ENCODE assay signal across 25 mouse cellular contexts in the genomic region with DNA sequence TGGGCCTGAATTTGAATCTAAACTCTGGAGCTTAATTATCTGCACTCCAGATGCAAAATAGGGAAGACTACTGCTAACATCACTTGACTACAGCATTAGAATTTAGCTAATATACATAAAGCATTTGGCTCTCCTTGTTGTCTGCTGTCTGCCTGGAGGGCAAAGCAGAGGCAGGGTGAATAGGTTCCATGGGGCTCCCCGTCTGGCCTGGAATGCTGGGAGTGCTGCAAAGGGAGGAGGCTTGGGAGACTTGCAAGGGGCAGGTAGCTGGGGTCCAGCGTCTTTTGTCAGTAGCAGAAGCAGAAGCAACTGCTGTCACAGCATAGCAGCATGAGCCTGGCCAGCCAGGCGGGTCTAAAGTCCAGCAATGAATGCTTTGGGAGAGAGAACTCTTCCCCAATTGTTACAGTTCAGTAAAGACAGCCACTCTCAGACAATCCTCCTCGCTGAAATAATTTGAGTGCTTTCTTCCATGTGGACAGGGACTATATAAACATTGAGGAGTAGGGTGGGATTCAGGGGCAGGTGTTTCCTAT. TPM values are rescaled to one million over a fixed set of nuclear protein-coding genes. Genes with fewer than 3 reads are reported as not detected.
DNase-seq lines count a peak whose midpoint lies in the region; ATAC-seq lines count a peak whose summit lies in the region.
"Had no signal": no experiment of that assay in that cellular context is flagged by ENCODE, and none has a peak within 500 bp of the region (broad histone marks: within the 10 kb centered on the region; RNA-seq: fewer than 3 reads in every experiment).

No protein-coding gene starts in this region.

- no peaks in the 10 kb centered on the region for H3K9me3 ChIP-seq in midbrain, embryonic 14.5 days (ENCODE audit: control insufficient read depth, low read length)
- H3K9me3 ChIP-seq in midbrain, embryonic 15.5 days: no peaks in the 10 kb centered on the region
- H3K9me3 ChIP-seq: forebrain, embryonic 13.5 days; hindbrain, embryonic 10.5 days; lung, embryonic 15.5 days; midbrain, embryonic 12.5 days; stomach, embryonic 15.5 days had no signal

- WGBS in midbrain, embryonic 14.5 days: 23% methylated on average over 4 of the region's 4 CpGs
- 23% methylated on average over 4 of the region's 4 CpGs for WGBS in midbrain, embryonic 15.5 days

- H3K27ac ChIP-seq in midbrain, embryonic 14.5 days (replicated peaks; ENCODE audit: low read depth, low read length): no peak overlapping the region
- no peak overlapping the region for H3K27ac ChIP-seq in midbrain, embryonic 15.5 days
- H3K27ac ChIP-seq: forebrain, embryonic 13.5 days; hindbrain, embryonic 10.5 days; kidney, postnatal 0 days; limb, embryonic 13.5 days; lung, embryonic 15.5 days; midbrain, embryonic 12.5 days; stomach, embryonic 15.5 days had no signal

- peak; percentile 22 for DNase-seq in heart, adult 11 months
- DNase-seq in heart, postnatal 25 days (ENCODE audit: low spot score): no peak
- peak; percentile 4 for DNase-seq in midbrain, embryonic 14.5 days
- DNase-seq in kidney, adult 9 months: peak; percentile 39
- DNase-seq in kidney, postnatal 36 days: peak; percentile 35 to 61
- no peak for DNase-seq in testis, postnatal 14 days (ENCODE audit: low spot score)
- DNase-seq: adrenal gland, adult 8-10 months; cerebellum, adult 2 months; cerebellum, postnatal 25 days; gastrocnemius, postnatal 25 days; heart, adult 18-20 months; right cerebral cortex, postnatal 25 days; thymus, postnatal 14 days had no signal

- H3K4me1 ChIP-seq in midbrain, embryonic 14.5 days (ENCODE audit: control insufficient read depth, insufficient read depth, low read length): 0 out of 2 replicates have a peak, but pooled peaks cover 2% of the 10 kb centered on the region
- no peaks in the 10 kb centered on the region for H3K4me1 ChIP-seq in midbrain, embryonic 15.5 days
- H3K4me1 ChIP-seq: forebrain, embryonic 13.5 days; heart, embryonic 12.5 days; hindbrain, embryonic 10.5 days; limb, embryonic 13.5 days; lung, embryonic 15.5 days; stomach, embryonic 15.5 days had no signal

- ATAC-seq in midbrain, embryonic 14.5 days (ENCODE audit: low FRiP score, low TSS enrichment): no peak
- no peak for ATAC-seq in midbrain, embryonic 15.5 days (replicated peaks)
- ATAC-seq in activated CD4-positive, CD25-positive, alpha-beta regulatory T cell, adult 4 months: no peak
- ATAC-seq: forebrain, embryonic 13.5 days had no signal

- no peak overlapping the region for H3K4me2 ChIP-seq in midbrain, embryonic 14.5 days (ENCODE audit: low read length)
- no peak overlapping the region for H3K4me2 ChIP-seq in midbrain, embryonic 15.5 days
- H3K4me2 ChIP-seq: forebrain, embryonic 13.5 days; heart, embryonic 12.5 days; limb, embryonic 13.5 days; liver, embryonic 11.5 days; lung, embryonic 15.5 days; midbrain, embryonic 12.5 days; stomach, embryonic 15.5 days had no signal

- no peak overlapping the region for H3K9ac ChIP-seq in midbrain, embryonic 14.5 days (replicated peaks; ENCODE audit: low read length)
- no peak overlapping the region for H3K9ac ChIP-seq in midbrain, embryonic 15.5 days
- H3K9ac ChIP-seq: forebrain, embryonic 13.5 days; heart, embryonic 12.5 days; limb, embryonic 13.5 days; lung, embryonic 15.5 days; midbrain, embryonic 12.5 days; stomach, embryonic 15.5 days had no signal

- H3K36me3 ChIP-seq in midbrain, embryonic 14.5 days (ENCODE audit: control insufficient read depth, insufficient read depth, low read length): peaks cover 9% of the 10 kb centered on the region
- peaks cover 5% of the 10 kb centered on the region for H3K36me3 ChIP-seq in midbrain, embryonic 15.5 days (replicated peaks)

- no peaks in the 10 kb centered on the region for H3K27me3 ChIP-seq in midbrain, embryonic 14.5 days (ENCODE audit: control insufficient read depth, insufficient read depth, low read length)
- no peaks in the 10 kb centered on the region for H3K27me3 ChIP-seq in midbrain, embryonic 15.5 days (replicated peaks)
- H3K27me3 ChIP-seq: CH12.LX; forebrain, embryonic 13.5 days; heart, embryonic 12.5 days; limb, embryonic 13.5 days; lung, embryonic 15.5 days; midbrain, embryonic 12.5 days; stomach, embryonic 15.5 days had no signal

- H3K4me3 ChIP-seq in midbrain, embryonic 14.5 days (replicated peaks; ENCODE audit: low read depth, low read length): no peak overlapping the region
- H3K4me3 ChIP-seq in midbrain, embryonic 15.5 days: no peak overlapping the region
- H3K4me3 ChIP-seq: forebrain, embryonic 13.5 days; heart, embryonic 12.5 days; hindbrain, embryonic 10.5 days; limb, embryonic 13.5 days; lung, embryonic 15.5 days; midbrain, embryonic 12.5 days; stomach, embryonic 15.5 days had no signal

- intact Hi-C loops in heart, postnatal 25 days (cut with DNase I): no loop called here

RNA-seq across cellular contexts. Expression of a gene that starts 55.1 kb away (rescaled TPM):
- 10 to 100 TPM; 13.7 to 15.7 TPM for total RNA-seq in heart, postnatal 25 days (2021)
- 19.8 and 26.6 TPM in 2 replicates for polyA plus RNA-seq in midbrain, embryonic 14.5 days (2014; fragmentation: Nextera tagmentation; extraction: Ambion mirVana)
- 21.2 and 22.0 TPM in 2 replicates for polyA plus RNA-seq in midbrain, embryonic 15.5 days (2015; fragmentation: Nextera tagmentation; extraction: Ambion mirVana)
- polyA plus RNA-seq in activated CD4-positive, CD25-positive, alpha-beta regulatory T cell, adult 4 months (2017; shearing (Covaris generic)): 10 to 100 TPM; 52.1 to 59.6 TPM

RNA-seq across cellular contexts. Expression of a gene that starts 55.3 kb away (rescaled TPM):
- 10 to 100 TPM; 71.7 to 74.0 TPM for total RNA-seq in heart, postnatal 25 days (2021)
- 284 and 304 TPM in 2 replicates for polyA plus RNA-seq in midbrain, embryonic 14.5 days (2014; fragmentation: Nextera tagmentation; extraction: Ambion mirVana)
- 289 and 293 TPM in 2 replicates for polyA plus RNA-seq in midbrain, embryonic 15.5 days (2015; fragmentation: Nextera tagmentation; extraction: Ambion mirVana)
- polyA plus RNA-seq in activated CD4-positive, CD25-positive, alpha-beta regulatory T cell, adult 4 months (2017; shearing (Covaris generic)): 100 to 1,000 TPM; 159 to 183 TPM

Comparison
In these comparisons a context has a peak if more than half of its experiments do, and no peak if none do; other contexts are left out.
1. DNase-seq: peak in heart, adult 11 months (single experiment), midbrain, embryonic 14.5 days (single experiment), kidney, adult 9 months (single experiment) and kidney, postnatal 36 days (2 of 2); none in heart, postnatal 25 days (single experiment) and testis, postnatal 14 days (single experiment).